Mouse (Mus musculus) lung, embryonic 16.5 days (tissue): ENCODE results near the gene Gcdh. TPM values are rescaled to one million over a fixed set of nuclear protein-coding genes. Genes with fewer than 3 reads are reported as not detected.
A peak's percentile ranks its signal among the peaks of the same experiment; 100 is the strongest.

Experiments used
- ATAC-seq: fragments of 200-750 bp; cut with Nextera tagmentation; 2 replicates; pipeline ENCODE4 v1.8.0; 2017; ENCODE audit warnings: low read depth, mild to moderate bottlenecking, moderate library complexity
- H3K27ac ChIP-seq: fragments of 300-500 bp; sonication (generic); 2 replicates; pipeline ENCODE4 v1.5.1; 2014; ENCODE audit warnings: mild to moderate bottlenecking, control low read depth, low read length
- H3K27me3 ChIP-seq: fragments of 300-500 bp; sonication (generic); 2 replicates; pipeline ENCODE4 v1.6.1; 2014; ENCODE audit warnings: low read depth, low read length, mixed read lengths; ENCODE audit not compliant: control insufficient read depth, insufficient read depth
- H3K36me3 ChIP-seq: fragments of 300-500 bp; sonication (generic); 2 replicates; pipeline ENCODE4 v1.6.1; 2014; ENCODE audit warnings: low read length; ENCODE audit not compliant: control insufficient read depth, insufficient read depth
- H3K4me1 ChIP-seq: fragments of 300-500 bp; sonication (generic); replicated peaks from 2 replicates; pipeline ENCODE4 v1.6.1; 2014; ENCODE audit warnings: low read length, mixed read lengths; ENCODE audit not compliant: control insufficient read depth, insufficient read depth
- H3K4me2 ChIP-seq: fragments of 300-500 bp; sonication (generic); 2 replicates; pipeline ENCODE4 v1.6.1; 2014; ENCODE audit warnings: low read depth, low read length, control low read depth
- H3K4me3 ChIP-seq: fragments of 300-500 bp; sonication (generic); 2 replicates; pipeline ENCODE4 v1.5.1; 2014; ENCODE audit warnings: mild to moderate bottlenecking, low read length, control low read depth
- H3K9ac ChIP-seq: fragments of 300-500 bp; sonication (generic); 2 replicates; pipeline ENCODE4 v1.6.1; 2014; ENCODE audit warnings: low read length, control low read depth
- H3K9me3 ChIP-seq: fragments of 300-500 bp; sonication (generic); 2 replicates; pipeline ENCODE4 v1.6.1; 2016; ENCODE audit warnings: low read length; ENCODE audit not compliant: control insufficient read depth
- WGBS: fragments of 180-500 bp; shearing (Covaris S2); extraction: QIAGEN DNeasy Blood & Tissue Kit; methylation state at CpG from one replicate; pipeline ENCODE4 v1.1.7; 2014; 5-methylcytosine and 5-hydroxymethylcytosine counted together
- polyA plus RNA-seq: library from polyadenylated mRNA; unstranded; fragments of >200 nt; fragmentation: Nextera tagmentation; extraction: Ambion mirVana; gene quantifications from 2 replicates; pipeline ENCODE4 v1.2.1, GENCODE M21; 2015

The Gcdh gene
- polyA plus RNA-seq, 1 experiment from 2014 or later: 36.7 TPM

GRCm38 (mm10) chr8:84856864-84857441, 36.8 kb downstream of the Gcdh start, which contains the start of gene Farsa:
Gene Farsa, plus strand, starts transcription at chr8:84856989.
- Histone ChIP-seq H3K4me3 (peak within 1 kb of the TSS; percentile 79), H3K4me2 (peak within 1 kb of the TSS; percentile 93), H3K9ac (peak within 1 kb of the TSS; percentile 87), H3K4me1 (peaks cover 11% of the 10 kb centered on the region), H3K27ac (peak within 1 kb of the TSS; percentile 69), H3K9me3 (no peaks in the 10 kb centered on the region), H3K27me3 (no peaks in the 10 kb centered on the region), H3K36me3 (peaks cover 14% of the 10 kb centered on the region)
- under 1% methylated on average over 39 of the region's 39 CpGs for WGBS
- ATAC-seq: peak; percentile 96

- H3K36me3 ChIP-seq: peaks cover 10% of the 10 kb centered on the region
- peaks cover 11% of the 10 kb centered on the region for H3K4me1 ChIP-seq
- no peaks in the 10 kb centered on the region for H3K9me3 ChIP-seq
- no peak overlapping the region for H3K9ac ChIP-seq
- H3K27me3 ChIP-seq: no peaks in the 10 kb centered on the region
- H3K4me2 ChIP-seq: no peak overlapping the region
- no peak overlapping the region for H3K27ac ChIP-seq
- no peak overlapping the region for H3K4me3 ChIP-seq
- WGBS: 93% methylated on average over 3 of the region's 3 CpGs
- ATAC-seq: peak; percentile 20; the same call in 1 of the 2 replicates
Measured at GRCm38 (mm10) chr8:84856434-84856833, 37.3 kb downstream of the Gcdh start.

GRCm38 (mm10) chr8:84847684-84848435, 45.9 kb downstream of the Gcdh start:
- ATAC-seq: no peak
- no peaks in the 10 kb centered on the region for H3K27me3 ChIP-seq
- peak overlapping the region; percentile 60 for H3K4me3 ChIP-seq
- H3K36me3 ChIP-seq: peaks cover 25% of the 10 kb centered on the region
- no peaks in the 10 kb centered on the region for H3K9me3 ChIP-seq
- peak overlapping the region; percentile 73 for H3K9ac ChIP-seq
- peak overlapping the region; percentile 73 for H3K4me2 ChIP-seq
- peaks cover 27% of the 10 kb centered on the region for H3K4me1 ChIP-seq
- WGBS: 36% methylated on average over 6 of the region's 6 CpGs
- H3K27ac ChIP-seq: peak overlapping the region; percentile 74

GRCm38 (mm10) chr8:84846722-84847572, 46.8 kb downstream of the Gcdh start, which contains the start of gene Calr:
Gene Calr, minus strand, starts transcription at chr8:84846934.
- peak within 1 kb of the TSS; percentile 88 for H3K27ac ChIP-seq
- H3K36me3 ChIP-seq: peaks cover 34% of the 10 kb centered on the region
- H3K4me2 ChIP-seq: peak within 1 kb of the TSS; percentile 79
- peak within 1 kb of the TSS; percentile 98 for H3K9ac ChIP-seq
- peaks cover 29% of the 10 kb centered on the region for H3K4me1 ChIP-seq
- H3K27me3 ChIP-seq: no peaks in the 10 kb centered on the region
- peak within 1 kb of the TSS; percentile 99 for H3K4me3 ChIP-seq
- ATAC-seq: peak; percentile 99
- H3K9me3 ChIP-seq: no peaks in the 10 kb centered on the region
- WGBS: under 1% methylated on average over 54 of the region's 55 CpGs

- Histone ChIP-seq H3K36me3 (peaks cover 39% of the 10 kb centered on the region), H3K4me2 (peak overlapping the region; percentile 79), H3K27me3 (no peaks in the 10 kb centered on the region), H3K27ac (peak overlapping the region; percentile 88), H3K4me1 (peaks cover 29% of the 10 kb centered on the region), H3K4me3 (peak overlapping the region; percentile 99), H3K9ac (peak overlapping the region; percentile 98), H3K9me3 (no peaks in the 10 kb centered on the region)
- ATAC-seq: peak; percentile 20
- WGBS: under 1% methylated on average over 30 of the region's 30 CpGs
Measured at GRCm38 (mm10) chr8:84846094-84846721, 47.5 kb downstream of the Gcdh start.

- Histone ChIP-seq H3K4me1 (peaks cover 29% of the 10 kb centered on the region), H3K4me3 (peak overlapping the region; percentile 99), H3K27me3 (no peaks in the 10 kb centered on the region), H3K9me3 (no peaks in the 10 kb centered on the region), H3K4me2 (peak overlapping the region; percentile 79), H3K36me3 (peaks cover 39% of the 10 kb centered on the region), H3K9ac (peak overlapping the region; percentile 98), H3K27ac (peak overlapping the region; percentile 88)
- ATAC-seq: no peak
- 10% methylated on average over 12 of the region's 12 CpGs for WGBS
Measured at GRCm38 (mm10) chr8:84845355-84846093, 48.2 kb downstream of the Gcdh start.

- WGBS: 64% methylated on average over 9 of the region's 9 CpGs
- Histone ChIP-seq H3K27me3 (no peaks in the 10 kb centered on the region), H3K4me3 (peak overlapping the region; percentile 99), H3K36me3 (peaks cover 39% of the 10 kb centered on the region), H3K4me1 (peaks cover 31% of the 10 kb centered on the region), H3K9me3 (no peaks in the 10 kb centered on the region), H3K27ac (no peak overlapping the region), H3K4me2 (peak overlapping the region; percentile 79), H3K9ac (peak overlapping the region; percentile 98)
- ATAC-seq: no peak
Measured at GRCm38 (mm10) chr8:84844397-84845070, 49.2 kb downstream of the Gcdh start.

GRCm38 (mm10) chr8:84841514-84841913, 52.2 kb downstream of the Gcdh start:
- Histone ChIP-seq H3K36me3 (peaks cover 58% of the 10 kb centered on the region), H3K9me3 (no peaks in the 10 kb centered on the region), H3K27ac (no peak overlapping the region), H3K4me3 (no peak overlapping the region), H3K9ac (no peak overlapping the region), H3K4me1 (peaks cover 30% of the 10 kb centered on the region), H3K27me3 (no peaks in the 10 kb centered on the region), H3K4me2 (no peak overlapping the region)
- WGBS: 76% methylated on average over 1 of the region's 1 CpGs
- ATAC-seq: no peak
